Mouse (Mus musculus): ENCODE results near the gene Htra1.

Gene Htra1

DNA sequence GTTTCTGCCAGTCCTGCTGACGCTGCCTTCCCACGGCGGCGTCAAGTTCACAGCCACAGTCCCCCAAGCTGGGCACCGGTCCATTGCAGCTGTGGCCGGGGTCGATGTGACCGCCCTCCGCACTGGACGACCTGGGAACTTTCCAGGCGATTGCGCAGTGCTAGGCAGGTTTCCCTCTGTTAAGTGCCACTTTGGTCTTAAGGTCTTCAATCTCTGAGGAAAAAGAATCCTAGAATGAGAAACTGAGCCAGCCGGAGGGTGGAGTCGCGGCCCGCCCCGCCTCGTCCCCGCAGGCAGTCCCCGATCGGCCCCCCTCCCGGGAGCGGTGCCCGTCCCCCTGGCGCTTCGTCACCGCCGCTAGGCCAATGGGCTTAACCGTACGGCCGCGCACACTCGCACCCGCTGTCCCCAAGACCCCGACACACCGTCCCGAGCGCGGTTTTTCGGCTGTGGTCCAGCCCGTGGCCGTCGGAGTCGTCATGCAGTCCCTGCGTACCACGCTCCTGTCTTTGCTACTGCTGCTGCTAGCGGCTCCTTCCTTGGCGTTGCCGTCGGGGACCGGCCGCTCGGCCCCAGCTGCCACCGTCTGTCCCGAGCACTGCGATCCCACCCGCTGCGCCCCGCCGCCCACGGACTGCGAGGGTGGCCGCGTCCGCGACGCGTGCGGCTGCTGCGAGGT is at the start of gene Htra1:
Gene Htra1 (plus strand): TSS at position 319 of the 679 bp plus-strand sequence.
- DNase-seq (ENCODE audit: low read depth, low spot score) = peak; percentile 77

DNA sequence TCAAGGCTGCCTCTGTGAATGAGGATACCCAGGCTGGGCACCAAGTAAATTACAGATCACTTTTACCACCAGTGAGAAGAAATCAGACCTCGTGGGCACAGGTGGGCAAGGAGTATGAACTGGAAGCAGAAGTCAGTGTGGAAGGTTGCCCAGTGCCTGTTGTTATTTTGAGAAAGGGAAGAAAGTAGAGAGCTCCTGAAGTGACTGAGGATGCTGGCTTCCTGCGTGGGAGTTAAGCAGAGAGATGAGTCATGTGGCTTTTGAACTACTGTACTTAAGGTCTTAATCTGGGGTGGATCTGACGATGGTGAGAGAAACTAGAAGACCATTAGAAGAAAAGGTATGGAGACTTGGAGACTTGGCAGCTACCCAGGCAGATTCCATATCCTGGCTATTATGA is 49.7 kb upstream of the Htra1 start:
- no peak for DNase-seq (ENCODE audit: low read depth, low spot score)

DNA sequence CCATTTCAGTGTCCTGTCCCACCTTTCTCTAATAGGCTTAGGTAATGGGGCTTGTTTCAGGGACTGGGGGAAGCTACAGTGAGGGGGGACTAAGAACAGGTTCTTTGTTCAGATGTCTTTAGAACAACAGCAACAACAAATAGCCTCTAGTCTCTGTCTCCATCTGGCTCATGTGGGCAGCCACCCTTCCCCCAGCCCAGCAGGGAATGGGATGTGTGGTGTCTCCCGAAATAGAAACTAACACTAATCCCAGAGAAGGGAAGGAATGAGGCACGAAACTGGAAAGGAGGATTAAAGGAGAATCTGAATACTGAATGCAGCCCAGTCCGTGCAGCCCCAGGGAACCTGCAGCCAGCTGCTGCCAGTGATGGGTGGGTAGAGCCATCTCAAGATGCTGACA is 48.0 kb upstream of the Htra1 start:
- peak; percentile 8 for DNase-seq (ENCODE audit: low read depth, low spot score)

DNA sequence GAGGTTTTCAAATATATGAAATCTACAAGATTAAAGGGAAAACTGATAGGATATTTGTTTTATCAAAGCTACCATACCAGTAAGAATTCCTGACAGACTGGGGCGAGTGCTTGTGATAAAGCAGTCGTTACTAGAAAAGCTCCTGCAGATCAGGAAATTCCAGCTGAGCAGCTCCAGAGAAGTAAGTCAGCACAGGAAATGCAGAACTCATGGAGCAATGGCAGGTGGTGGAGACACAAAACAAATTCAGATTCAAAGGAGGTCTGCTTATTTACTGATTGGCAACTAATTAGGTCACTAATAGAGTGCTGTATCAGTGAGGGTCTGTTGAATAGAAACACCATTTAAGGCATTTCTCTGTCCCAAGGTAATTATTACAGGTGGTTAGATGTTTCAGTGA is 45.0 kb upstream of the Htra1 start:
- no peak for DNase-seq (ENCODE audit: low read depth, low spot score)

DNA sequence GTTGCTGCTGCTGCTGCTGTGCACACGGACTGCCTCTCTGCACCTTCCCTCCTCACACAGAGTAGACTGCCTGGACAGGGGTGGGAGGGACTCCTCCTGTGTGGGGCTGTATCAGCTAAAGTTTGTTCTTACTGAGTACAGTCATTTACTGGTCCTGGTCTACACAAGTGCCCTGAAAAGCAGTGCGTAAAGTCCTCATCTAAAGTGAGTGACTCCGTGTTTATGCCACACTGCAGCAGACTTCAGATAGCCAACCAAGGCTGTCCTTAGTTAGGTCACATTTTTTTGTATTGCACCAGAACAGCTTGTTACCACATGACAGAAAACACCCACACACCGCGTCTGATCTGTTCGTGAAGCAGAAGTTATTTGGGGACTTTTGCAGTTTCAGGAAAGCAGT is 42.9 kb upstream of the Htra1 start:
- no peak for DNase-seq (ENCODE audit: low read depth, low spot score)

DNA sequence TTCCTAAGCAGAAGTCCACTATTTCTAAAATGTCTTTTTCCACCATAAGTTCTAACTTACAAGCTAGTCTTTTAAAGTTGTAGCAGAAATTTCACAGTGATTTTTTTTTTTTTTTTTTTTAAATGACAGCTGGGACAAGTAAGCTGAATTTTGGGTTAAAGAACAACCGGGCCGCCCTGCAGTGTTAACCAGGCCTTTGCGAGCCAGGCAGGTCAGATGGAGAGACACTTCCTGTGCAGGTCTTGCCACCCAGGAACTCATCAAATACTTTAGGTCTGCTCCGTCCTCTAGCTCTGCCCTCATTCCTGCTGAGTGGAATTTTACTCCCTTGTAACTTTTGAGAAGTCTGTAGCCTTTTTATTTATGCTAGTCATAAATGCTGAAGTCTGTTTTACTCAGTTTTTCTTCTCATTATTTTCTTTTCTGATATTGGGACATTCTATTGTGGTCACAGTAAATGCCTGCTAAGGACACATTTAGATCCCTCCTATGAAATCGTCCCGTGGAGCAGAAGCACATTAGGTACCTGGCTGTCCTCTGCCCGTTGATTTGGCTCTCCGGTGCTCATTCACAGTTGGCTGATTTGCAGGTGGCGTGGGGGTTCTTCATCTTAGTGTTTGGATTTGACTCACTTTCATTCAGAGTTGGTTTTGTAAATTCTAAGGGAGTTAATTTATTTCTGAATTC is 40.8 kb upstream of the Htra1 start:
- no peak for DNase-seq (ENCODE audit: low read depth, low spot score)

DNA sequence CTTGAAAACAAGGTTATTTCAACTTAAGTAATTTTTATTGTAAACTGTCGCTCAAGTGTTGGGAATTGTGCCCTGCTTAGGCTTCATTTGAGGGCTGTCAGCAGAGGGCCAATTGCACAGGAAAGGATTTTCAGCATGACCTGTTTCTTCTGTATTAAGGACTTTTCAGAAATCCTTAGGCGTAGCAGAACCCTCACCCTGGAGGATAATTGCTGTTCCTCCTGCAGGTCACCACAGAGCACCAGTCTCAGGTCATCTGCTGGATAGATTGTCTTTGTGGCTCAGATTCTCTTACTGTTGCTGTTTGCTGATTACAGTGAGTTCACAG is 40.3 kb upstream of the Htra1 start:
- no peak for DNase-seq (ENCODE audit: low read depth, low spot score)

DNA sequence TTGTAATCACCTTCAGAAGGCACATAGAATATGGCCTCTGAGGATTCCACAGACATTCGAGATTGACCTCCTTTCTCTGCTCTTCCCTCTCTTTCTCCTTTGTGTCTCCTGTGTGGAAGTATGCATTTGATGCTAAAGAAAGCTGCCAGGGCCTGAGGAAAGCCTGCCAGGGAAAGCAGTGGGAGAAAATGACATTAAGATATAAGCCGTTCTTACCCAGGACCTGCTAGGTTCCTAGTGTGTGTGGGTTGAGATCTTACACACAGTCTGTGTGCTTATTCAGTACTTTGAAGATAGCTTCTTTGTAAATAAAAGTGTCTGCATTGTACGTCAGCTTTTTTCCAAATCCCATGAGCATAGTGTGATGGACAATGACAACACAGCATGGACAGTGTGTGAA is 39.8 kb upstream of the Htra1 start:
- no peak for DNase-seq (ENCODE audit: low read depth, low spot score)

DNA sequence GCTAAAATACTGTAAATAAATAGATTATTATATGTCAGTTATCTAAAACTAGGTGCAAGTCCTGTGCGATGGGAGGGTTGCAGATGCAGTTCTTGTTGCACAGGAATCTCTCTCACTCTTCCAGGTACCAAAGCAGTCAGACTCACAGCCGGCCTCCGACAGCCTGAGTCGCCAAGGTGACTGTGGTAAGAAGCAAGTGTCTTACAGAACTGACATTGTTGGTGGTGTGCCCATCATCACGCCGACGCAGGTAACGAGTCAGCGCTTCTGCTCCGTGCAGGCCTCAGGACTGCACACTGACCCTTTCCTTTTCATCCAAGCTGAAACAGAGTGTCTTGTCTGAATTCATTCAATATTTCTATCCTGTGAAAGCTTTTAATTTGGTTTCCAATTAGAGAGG is 38.7 kb upstream of the Htra1 start:
- DNase-seq (ENCODE audit: low read depth, low spot score) = no peak

DNA sequence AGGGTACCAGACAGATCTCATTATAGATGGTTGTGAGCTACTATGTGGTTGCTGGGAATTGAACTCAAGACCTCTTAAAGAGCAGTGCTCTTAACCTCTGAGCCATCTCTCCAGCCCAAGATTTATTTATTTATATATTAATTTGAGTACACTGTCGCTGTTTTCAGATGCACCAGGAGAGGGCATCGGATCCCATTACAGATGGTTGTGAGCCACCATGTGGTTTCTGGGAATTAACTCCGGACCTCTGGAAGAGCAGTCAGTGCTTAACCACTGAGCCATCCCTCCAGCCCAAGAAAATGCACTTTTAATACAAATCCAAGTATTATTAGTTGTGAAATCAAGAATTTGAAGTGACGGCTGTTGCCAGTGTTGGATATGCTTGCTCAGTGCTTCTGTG is 37.5 kb upstream of the Htra1 start:
- peak; percentile 78 for DNase-seq (ENCODE audit: low read depth, low spot score)

DNA sequence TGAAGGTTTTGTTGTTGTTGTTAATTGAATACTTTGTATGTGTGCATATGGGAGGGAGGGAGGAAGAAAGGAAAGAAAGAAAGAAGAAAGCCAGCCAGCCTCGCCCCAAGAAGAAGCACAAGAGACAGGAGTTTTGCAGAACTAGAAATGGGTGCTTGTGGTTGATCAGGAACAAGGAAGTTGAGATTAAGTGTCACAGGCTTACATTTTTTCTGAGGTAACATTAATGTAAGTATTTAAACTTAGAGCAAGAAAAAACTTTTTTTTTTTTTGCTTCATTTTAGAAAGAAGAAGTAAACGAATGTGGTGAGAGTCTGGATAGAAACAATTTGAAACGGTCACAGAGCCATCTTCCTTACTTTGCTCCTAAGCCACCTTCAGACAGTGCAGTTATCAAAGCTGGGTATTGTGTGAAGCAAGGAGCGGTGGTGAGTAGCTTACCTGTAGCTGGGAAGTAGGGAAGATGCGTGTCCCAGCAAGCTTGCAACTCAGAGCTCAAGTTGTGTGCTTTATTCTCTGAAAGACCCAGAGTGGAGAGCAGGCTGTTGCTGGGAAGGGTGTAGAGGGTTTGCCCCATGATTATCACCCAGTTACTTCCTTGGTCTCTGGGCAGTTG is 35.6 kb upstream of the Htra1 start:
- DNase-seq (ENCODE audit: low read depth, low spot score) = no peak

DNA sequence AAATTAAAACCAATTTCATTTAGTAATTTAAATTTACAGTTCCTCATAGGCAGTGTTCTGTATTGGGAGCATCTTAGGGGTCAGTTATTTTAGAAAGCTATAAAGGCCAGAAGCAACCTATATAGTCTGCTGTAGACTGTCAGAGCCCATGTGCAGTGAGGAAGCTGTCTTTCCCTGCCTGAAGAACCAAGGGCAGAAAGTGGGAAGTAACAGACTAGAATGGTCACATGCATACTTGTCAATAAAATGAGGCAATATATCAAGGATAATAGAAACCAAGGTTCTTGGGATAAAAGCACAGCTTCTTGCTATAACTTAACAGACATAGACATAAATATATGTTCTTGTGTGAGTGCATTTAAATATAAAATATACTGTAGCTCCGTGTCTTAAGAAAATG is 33.0 kb upstream of the Htra1 start:
- no peak for DNase-seq (ENCODE audit: low read depth, low spot score)

DNA sequence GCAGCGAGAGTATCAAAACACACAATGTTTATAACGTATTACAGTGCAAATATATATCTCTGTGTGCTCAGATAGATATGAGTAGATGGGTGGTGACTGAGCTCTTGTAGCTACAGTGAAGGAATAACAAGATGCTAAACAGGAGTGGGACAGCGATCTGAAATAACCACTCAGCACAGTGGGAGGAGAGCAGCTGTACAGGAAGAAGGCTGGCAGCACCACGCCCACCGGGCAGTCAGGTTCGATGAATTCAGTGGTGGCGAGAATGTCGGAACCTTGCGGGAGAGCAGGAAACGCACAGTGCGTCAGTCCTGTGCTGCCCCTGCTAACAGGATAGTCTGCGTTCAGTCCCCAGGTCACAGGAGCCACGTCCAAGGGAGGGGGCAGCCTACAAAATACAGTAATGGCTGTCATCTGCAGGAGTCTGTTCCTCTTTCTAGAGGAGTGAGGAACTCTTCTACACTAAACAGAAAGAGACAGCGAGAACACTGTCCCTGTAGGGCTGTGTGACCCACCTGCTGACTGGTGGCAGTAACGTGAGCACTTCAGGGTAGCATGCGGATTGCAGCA is 32.3 kb upstream of the Htra1 start:
- peak; percentile 36 for DNase-seq (ENCODE audit: low read depth, low spot score)

DNA sequence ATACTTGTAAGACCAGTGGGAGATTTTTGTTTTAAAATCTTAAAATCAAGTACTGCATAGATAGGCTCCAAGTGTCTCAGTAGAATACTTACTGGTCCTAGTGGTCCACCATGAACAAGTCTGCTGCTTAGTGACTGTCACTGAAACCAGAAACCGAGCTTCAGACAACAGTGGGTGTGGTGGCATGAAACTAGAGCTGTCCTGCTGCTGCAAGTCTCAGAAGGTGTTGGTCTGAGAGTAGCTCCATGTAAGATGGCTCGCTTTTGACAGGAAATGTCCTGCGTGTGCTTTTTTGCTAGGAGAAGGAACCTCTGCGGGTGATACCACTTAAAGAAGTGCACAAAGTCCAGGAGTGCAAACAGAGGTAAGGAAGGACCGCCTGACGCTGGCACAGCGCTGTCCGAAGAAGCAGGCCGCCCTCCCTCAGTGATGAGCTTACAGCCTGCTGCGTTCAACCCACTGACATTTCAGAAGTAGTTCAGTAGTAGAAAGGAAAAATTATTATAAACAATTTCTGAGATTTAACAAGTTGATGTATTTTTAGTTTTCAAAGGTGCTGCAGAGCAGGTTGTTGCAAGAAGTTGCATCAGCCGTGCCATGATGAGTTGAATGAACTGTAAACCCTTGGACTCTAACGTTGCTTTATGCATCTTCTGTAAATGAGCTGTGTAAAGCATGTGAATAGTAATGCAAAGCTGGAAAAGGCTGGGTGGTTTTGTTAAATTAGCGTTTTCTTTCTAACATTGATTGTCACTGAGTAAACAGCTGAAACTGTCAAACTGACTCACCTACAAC is 31.1 kb upstream of the Htra1 start:
- peak; percentile 25 for DNase-seq (ENCODE audit: low read depth, low spot score)

DNA sequence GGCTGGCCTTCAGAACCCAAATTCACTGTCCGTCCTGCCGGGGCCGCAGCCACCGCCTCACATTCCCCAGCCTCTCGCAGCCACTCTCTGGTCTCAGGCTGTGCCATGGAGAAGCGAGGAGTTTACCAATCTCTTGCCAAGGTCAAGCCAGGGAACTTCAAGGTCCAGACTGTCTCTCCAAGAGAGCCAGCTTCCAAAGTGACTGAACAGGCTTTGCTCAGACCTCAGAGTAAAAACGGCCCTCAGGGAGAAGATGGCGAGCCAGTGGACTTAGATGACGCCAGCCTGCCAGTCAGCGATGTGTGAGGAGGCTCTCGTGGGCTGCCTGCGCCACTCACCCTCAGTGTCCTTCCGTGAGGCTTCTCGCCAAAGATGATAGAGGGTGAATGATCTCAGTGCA is 25.1 kb upstream of the Htra1 start:
- DNase-seq (ENCODE audit: low read depth, low spot score) = no peak

DNA sequence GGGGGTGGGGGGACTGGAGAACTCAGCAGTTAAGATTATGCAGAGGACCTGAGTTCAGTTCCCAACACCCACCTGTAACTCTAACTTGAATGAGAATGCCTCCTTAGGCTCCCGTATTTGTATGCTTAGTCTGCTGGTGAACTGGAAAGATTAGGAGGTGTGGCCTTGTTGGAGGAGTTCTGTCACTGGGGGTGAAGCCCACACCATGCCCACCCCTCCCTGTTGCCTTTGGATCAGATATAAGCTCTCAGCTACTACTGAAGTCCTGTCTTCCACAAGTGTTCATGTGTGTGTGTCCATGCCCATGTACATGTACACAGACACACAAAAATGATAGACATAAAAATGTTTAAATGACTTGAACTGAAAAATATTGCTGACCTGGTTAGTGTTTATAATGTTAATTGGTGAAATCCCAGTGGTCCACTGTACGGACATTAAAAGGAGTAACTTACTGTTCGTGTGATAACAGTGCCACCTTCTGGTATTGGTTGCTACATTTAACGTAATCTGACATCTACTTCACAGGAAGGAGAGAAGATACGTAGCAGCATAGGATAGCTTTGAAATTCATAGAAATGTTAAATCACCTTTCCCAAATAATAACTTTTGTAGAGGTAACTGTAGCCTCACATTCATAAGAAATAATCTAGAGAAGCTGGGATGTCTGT is 21.1 kb upstream of the Htra1 start:
- peak; percentile 58 for DNase-seq (ENCODE audit: low read depth, low spot score)

DNA sequence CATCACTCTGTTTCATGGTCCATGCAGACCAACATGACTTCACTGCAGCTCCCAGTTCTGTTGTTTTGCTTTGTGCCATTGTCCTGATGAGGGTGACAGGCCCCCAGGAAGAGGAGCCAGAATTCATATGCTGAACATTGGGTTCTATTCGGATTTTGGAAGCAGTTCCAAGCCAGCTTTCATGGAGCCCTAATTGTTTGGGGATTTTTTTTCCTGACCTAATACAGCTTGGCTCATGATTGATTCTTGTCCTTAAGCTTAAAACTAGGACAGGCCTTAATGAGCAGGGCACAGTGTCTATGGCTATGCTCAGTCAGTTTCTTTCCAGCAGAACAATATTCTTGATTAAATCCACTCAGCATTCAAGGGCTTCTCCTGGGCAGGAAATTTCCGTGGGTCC is 17.7 kb upstream of the Htra1 start:
- DNase-seq (ENCODE audit: low read depth, low spot score) = no peak

DNA sequence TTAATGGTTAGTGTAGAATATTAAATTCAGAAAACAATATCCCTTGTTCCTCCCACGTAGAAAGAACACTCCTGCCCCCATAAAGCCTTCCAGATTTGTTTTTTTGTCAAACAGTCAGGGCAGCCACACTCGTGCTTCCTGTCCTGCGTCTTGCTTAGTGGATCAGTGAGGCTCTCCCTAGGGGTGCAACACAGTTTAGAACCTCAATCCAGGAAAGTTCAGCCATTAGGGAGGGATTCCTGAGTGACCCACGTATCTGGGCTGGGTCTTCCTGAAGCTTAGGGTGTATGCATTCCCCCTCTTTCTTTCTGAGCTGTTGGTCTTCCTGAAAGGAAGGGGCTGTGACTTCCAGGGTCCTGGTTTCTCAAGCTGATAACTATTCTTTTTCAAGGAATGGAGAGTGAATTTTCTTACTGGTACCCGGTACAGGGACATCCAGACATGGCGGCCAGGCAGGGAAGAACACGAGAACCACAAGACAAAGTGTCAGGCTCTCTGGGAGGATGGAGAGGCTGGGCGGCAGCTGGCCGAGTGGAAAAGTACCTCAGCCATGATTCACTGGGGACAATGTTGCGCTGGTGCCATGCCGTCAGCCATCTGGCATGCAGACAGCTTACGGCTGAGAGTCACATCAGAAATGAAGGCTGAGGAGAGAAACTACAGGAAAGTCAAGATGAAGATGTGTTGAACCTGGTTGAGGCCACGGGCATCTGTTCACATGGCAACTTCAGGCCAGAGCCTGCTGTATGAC is 12.8 kb upstream of the Htra1 start:
- DNase-seq (ENCODE audit: low read depth, low spot score) = no peak

DNA sequence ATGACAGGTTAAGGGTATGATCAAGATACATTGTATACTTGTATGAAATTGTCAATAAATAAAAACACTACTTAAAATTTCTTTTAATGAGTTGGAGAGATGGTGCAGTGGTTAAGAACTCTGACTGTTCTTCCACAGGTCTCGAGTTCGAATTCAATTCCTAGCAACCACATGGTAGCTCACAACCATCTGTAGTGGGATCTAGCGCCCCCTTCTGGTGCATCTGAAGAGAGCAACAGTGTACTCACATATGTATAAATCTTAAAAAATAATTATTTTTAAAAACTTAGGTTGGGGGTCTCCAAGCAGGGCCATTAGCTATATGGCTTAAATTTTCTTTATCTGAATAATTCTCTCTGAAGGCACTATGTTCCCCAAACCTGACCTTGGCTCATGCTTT is 5.5 kb upstream of the Htra1 start:
- DNase-seq (ENCODE audit: low read depth, low spot score) = no peak

DNA sequence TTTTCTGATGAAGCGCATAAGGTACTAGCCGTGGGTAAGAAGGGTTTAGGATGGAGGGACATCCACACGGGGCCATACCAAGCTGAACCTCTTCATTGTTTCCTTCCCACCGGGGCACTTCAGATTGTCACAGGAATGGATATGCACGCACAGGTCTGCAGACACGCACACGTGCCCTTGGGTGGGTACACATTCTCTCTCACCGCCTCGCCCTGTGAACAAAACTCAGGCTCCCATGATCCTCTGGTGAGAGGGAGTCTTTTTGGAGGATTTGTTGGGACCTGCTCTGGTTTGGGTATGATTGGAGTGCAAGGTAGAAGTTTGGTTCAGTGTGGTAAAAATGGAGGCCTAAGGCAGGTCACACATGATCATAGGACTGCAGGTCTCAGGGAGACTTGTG is 3.0 kb upstream of the Htra1 start:
- no peak for DNase-seq (ENCODE audit: low read depth, low spot score)

DNA sequence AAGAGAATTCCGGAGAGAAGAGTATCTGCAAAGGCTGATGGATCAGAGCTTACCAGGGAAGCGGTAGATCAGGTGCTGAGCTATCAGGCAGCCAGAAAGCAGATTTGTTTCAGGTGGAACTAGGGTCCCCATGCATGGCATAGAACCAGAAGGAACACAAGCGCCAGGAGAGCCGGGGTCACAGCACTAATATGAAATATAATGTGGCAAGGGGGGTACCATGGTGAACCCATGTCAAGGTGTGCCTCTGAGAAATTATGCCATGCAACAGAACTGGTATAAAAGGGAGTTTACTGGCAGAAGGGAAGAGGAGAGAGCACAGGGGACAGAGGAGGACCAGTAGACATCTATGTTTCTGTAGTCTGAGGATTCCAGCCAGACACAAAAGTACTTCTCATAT is 1.3 kb upstream of the Htra1 start:
- no peak for DNase-seq (ENCODE audit: low read depth, low spot score)
